Mouse (Mus musculus): ENCODE data around the gene Sdccag8.

Sdccag8 gene

DNA sequence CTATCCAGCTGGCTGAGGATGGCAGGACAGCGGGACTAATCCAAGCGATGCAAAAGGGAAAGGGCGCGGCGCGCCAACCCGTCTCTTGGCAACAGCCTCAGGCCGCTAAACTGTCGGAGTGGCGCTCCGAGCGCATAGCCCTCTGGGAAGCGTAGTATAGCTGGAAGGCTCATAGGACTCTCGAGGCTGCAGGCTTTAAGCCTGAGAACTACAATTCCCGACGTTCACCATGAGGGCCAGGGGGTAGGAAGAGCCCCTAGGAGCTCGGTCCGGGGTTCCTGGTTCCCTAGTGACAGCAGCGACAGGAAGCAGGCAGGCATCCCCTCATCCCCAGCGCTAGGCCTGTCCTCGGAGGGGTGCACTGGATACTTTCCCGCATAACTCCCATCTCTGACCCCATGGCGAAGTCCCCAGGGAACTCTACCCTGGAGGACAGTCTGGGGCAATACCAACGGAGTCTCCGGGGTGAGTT lies at the start of gene Sdccag8:
Gene Sdccag8 (plus strand): TSS at position 70 of the 472 bp plus-strand sequence.
- DNase-seq (ENCODE audit: low spot score in 2 of 2), result peak; percentile 87 to 89

DNA sequence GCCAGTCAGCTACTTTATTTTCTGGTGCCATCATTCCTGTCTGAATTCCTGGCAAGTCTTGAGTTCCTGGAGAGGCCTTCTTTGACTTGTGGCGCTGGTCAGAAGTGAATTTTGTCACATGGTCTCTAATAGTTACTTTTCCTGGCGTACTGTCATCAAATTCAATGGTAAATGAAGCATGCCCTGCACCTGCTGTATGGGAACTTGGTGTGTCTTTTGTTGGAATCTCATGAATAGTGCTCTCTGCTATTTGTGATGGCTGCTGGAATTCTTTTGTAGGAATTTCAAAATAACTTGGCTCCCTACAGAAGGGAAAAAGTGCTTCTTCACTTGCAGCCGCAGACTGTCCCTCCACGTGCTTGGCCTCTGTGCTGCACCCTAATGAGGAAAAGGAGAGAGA lies 39.9 kb upstream of the Sdccag8 start:
- DNase-seq (ENCODE audit: low spot score in 2 of 2), result no peak

DNA sequence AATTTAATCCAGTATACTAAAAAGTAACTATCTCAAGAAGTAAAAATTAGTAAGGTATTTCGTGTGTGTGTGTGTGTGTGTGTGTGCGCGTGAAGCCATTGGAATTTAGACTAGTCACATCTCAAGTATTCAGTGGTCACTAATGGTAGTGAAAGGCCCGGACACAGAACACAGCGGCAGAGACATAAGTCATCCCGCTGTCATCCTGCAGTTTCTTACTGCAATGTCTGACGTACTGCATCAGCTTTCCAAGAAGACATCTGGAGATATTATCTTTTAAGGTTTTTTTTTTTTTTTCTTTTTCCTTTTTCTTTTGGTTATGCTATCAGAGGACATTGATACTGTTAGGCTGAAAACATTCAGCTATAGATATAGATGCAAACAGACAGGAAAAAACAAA lies 25.1 kb upstream of the Sdccag8 start:
- no peak for DNase-seq (ENCODE audit: low spot score in 2 of 2)

DNA sequence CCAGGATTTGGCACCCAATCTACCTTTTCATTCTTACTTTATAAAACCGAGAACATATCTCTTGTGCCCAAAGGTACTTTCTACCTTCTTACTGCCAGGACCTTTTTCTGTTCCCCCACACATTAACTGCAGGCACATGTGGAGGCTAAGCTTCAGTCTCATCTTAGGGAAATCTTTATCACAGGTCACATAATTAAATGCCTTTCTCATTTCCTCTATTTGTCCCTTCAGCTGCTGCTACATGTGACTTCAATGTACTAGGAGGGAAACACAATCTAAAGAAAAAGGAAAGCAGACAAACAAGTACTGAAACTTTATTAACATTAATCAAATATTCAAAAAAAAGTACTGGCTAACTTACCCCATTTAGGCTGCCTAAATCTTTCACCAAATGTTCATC lies 22.3 kb upstream of the Sdccag8 start:
- no peak for DNase-seq (ENCODE audit: low spot score in 2 of 2)

- no peak for DNase-seq (ENCODE audit: low spot score in 2 of 2)
Measured at GRCm38 (mm10) chr1:176798673-176799072, 15.8 kb upstream of the Sdccag8 start.

DNA sequence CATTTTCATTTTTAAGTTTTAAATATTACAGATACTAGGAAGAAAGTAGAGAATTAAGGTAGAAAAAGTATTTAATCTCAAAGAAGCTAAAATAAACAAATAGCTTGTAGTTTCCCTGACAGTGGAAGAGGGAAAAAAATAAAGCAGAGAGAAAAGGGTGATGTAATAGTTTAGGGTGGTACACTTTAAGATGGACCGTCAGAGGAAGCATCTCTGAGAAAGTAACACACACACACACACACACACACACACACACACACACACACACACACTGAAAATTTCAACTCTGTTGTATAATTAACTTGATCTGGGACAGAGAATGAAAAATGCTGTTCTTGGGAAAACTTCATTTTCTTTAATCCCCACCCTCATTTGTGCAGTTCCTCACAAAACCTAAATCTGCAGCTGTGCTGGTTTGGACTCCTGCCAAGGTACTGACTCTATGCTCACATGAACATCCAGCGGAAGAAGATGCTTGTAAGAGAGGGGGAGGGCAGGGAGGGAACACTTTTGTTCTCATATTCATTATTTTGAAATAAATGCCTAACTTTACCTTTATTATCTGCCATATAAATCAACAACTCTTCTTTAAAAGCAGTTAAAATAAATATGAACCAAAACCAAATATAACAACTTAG lies 13.6 kb upstream of the Sdccag8 start:
- DNase-seq (ENCODE audit: low spot score in 2 of 2), result peak; percentile 21 to 61

DNA sequence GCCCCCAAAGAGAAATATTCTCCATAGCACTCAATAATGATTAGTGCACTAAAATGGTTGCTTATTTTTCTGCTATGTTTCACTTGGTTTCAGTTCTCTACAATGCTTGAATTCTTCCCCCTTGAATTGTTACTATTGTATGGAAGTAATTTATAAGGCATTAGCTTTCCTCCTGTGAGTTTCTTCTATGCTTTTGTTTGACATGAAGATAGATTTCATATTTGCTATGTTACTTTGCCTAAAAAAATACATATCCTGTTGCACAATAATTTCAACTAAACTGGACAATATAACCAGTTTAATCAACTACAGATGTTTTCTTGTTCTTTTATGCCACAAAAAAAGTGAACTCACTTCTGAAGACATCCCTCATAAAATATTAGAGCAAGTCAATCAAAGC lies 4.3 kb upstream of the Sdccag8 start:
- no peak for DNase-seq (ENCODE audit: low spot score in 2 of 2)

DNA sequence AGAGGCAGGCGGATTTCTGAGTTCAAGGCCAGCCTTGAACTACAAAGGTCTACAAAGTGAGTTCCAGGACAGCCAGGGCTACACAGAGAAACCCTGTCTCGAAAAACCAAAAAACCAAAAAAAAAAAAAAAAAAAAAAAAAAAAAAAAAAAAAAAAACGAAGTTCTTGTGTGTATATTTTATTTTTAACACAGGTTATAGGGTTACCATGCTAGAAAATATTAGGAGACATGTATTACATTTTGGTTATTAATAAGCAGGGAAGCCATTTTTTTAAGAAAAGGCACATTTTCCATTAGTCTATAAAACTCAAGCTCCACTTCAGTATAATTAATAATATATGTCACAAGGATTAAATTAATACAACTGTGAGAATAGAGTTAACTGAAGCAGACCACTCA lies 2.6 kb upstream of the Sdccag8 start:
- DNase-seq (ENCODE audit: low spot score in 2 of 2), result no peak

DNA sequence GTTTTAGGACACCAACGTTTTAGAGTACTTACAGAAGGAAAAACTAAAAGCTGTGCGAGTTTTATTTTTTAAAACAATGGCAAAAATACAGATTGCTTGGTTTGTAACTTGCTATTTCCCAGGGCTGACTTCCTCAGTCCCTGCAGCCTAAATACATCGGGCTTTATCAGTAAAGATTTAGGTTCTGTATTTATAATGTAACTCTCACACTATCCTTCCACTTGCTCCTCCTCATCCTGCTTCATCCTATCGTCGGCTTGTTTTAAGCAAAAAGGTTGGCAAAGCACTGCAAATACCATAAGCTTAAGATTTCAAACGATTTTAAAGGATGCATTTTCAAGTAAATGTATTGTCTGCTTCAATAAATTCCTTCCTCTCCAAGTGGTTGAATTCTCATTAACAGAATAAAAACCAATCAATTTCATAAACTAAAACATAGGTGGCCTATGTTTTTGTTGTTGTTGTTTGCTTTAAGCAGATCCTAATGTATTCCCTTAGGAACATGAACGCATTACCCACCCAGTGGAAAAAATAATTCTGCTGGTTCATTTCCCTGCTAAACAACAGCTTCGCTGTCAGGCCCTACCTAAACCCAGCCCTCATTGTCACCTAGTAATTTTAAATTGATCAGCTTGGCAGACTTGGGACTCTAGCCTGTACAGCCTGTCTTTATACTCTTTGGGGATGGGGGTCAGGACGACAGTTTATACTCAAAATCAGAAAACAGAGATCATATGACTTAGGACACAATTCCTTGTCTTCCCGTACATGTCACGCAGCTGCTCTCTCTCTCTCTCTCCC lies 1.8 kb upstream of the Sdccag8 start:
- DNase-seq (ENCODE audit: low spot score in 2 of 2), result no peak

DNA sequence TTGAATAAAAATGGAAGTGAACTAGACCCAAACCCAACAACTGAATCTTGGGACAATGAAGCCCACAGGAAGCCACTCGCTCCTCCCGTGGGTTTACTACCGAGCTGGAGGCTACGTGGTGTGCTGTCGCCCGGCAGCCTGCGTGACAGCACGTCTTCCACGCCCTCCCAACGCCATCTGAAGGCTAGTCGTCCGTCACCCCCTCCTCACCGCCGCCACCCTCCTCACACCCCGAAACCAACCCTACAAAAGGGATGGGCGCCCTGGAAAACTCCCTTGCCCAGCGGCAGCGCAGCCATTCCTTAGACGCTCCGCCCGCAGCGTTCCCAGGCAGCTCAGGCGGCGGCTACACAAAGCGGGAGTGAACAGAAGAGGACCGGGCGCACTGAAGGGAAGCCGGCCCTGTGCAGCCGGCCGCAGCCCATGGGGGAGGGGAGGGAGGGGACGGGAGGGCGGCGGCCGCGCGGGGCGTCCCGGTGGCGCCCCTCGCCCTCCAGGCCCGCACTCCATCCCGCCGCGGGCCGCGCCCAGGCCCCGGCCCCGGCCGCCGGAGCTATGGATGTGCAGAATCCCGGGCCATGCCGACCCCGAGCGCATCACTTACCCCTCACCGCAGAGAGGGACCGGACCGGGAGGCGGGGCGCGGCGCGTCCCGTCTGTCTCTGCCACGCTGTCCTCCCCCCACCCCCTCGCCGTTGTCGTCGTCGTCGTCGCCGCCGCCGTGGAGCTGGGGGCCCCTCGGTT lies 996 bp upstream of the Sdccag8 start:
- DNase-seq (ENCODE audit: low spot score in 2 of 2), result peak; percentile 40 to 48

- DNase-seq (ENCODE audit: low spot score in 2 of 2), result peak; percentile 85 to 88
Measured at GRCm38 (mm10) chr1:176814036-176814420, 432 bp upstream of the Sdccag8 start, which contains the start of gene Cep170. Gene Cep170, minus strand, starts transcription at chr1:176814067.

DNA sequence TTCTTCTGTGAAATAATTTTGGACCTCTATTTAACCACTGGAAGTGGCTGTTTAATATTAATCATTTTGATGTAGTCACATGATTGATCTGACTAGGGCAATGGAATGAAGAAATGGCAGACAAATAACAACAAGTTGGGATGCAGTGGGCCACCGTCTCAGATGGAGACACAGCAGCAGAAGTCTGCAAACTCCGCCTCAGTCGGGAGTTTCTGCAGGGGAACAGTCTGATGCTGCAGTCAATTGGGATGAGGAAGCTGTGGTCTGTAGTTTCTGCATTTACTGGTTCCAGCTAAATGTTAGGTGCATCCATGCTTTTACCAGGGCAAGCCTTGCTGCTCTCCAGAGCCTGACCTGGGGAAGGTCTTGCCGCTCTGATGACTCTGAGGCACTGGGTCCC lies 2.3 kb downstream of the Sdccag8 start:
- DNase-seq (ENCODE audit: low spot score in 2 of 2), result no peak

DNA sequence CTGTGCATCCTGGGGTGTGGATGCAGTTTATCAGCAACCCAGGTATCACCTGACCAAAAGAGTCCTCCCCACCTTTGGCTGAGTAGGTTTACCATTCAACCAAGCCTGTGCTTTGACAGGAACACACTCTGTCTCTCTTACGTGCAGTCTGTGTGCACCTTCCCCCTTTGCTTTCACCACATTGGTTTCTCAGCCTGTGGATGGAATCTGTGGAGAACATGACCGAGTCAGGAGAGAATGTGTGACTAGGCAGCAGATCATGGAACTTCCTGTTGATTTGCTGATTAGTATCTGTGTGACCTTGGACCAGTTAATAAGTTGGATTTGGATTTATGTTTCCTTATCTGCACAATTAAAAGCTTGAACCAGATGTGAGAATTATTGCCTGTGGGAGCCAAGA lies 3.7 kb downstream of the Sdccag8 start:
- no peak for DNase-seq (ENCODE audit: low spot score in 2 of 2)

- no peak for DNase-seq (ENCODE audit: low spot score in 2 of 2)
Measured at GRCm38 (mm10) chr1:176818763-176819162, 4.3 kb downstream of the Sdccag8 start.

GRCm38 (mm10) chr1:176821929-176822328 lies 7.5 kb downstream of the Sdccag8 start:
- no peak for DNase-seq (ENCODE audit: low spot score in 2 of 2)

- no peak for DNase-seq (ENCODE audit: low spot score in 2 of 2)
Measured at GRCm38 (mm10) chr1:176822949-176823348, 8.5 kb downstream of the Sdccag8 start.

DNA sequence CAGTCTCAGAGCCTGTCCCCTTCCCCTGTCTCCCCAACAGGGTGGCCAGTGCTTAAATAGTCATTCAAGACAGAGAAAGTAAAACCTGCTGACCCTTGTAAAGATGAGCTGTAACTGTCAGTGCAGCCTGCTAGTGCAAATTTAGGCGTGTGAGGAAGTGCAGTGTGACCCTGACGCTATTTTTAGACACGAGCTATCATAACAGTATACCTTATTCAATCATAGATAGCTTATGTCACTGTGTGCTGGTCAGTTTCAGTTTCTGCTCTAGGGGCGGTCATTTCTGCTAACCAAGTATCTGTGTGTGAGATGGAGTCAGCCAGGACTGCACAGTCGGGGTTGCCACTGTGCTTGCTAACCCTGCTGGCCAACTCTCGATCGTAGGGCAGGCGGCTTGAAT lies 9.4 kb downstream of the Sdccag8 start:
- peak; percentile 30 to 52 for DNase-seq (ENCODE audit: low spot score in 2 of 2)

- no peak for DNase-seq (ENCODE audit: low spot score in 2 of 2)
Measured at GRCm38 (mm10) chr1:176824611-176825010, 10.2 kb downstream of the Sdccag8 start.

DNA sequence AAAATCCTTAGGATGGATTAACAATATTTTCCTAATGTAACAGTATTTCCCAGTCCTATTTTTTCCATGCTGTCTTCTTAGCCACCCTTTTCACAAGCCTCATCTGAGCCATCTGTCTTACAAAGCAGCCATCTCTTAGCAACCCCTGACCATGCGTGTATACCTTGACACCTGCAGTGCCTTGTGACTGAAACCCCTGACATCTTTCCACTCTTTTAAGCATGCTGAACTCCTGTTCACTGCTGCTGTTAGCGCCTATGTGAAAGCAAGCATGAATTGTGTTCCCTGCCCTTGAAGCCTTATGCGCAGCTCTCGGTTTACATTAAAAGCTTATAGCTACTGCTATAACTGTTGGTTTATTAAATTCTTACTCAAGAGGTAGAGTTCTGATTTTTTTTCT lies 10.6 kb downstream of the Sdccag8 start:
- DNase-seq (ENCODE audit: low spot score in 2 of 2), result no peak

- DNase-seq (ENCODE audit: low spot score in 2 of 2), result no peak
Measured at GRCm38 (mm10) chr1:176826186-176826585, 11.7 kb downstream of the Sdccag8 start.

- no peak for DNase-seq (ENCODE audit: low spot score in 2 of 2)
Measured at GRCm38 (mm10) chr1:176826931-176827330, 12.5 kb downstream of the Sdccag8 start.

DNA sequence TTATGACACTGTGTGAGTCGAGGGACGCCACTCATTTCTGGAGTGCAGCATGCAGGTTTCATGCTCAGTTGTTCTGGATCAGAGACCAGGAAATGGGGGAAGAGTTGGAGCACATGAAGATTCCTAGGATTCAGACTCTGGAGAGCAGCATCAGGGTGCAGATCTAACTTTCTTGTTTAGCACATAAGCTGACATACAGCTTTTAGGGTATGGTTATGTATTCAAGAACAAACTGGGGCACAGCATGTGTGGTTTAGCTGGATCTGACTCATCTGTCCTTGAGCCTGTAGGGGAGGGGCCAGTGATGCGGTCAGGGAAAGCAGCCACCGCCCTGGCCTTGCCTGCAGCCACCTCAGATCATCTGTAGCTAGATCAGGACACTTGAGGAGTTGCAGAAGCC lies 12.9 kb downstream of the Sdccag8 start:
- peak; percentile 23 to 41 for DNase-seq (ENCODE audit: low spot score in 2 of 2)

Data from natural killer cell, adult 2 months (primary cell).